ENCODE assay signal across 13 mouse cellular contexts in genomic region chr7:143944421-143944980, GRCm38 (mm10). TPM values are rescaled to one million over a fixed set of nuclear protein-coding genes. Genes with fewer than 3 reads are reported as not detected.
A peak's percentile ranks its signal among the peaks of the same experiment; 100 is the strongest.
DNase-seq lines count a peak whose midpoint lies in the region; ATAC-seq and TF ChIP-seq lines count a peak whose summit lies in the region.
"Had no signal": no experiment of that assay in that cellular context is flagged by ENCODE, and none has a peak within 500 bp of the region (broad histone marks: within the 10 kb centered on the region; RNA-seq: fewer than 3 reads in every experiment).

No protein-coding gene starts in this region.

- no peaks in the 10 kb centered on the region for H3K27me3 ChIP-seq in hindbrain, postnatal 0 days (ENCODE audit: insufficient read depth, low read length)
- H3K27me3 ChIP-seq in hindbrain, embryonic 11.5 days (ENCODE audit: control insufficient read depth, insufficient read depth, low read length): no peaks in the 10 kb centered on the region
- H3K27me3 ChIP-seq: kidney, embryonic 15.5 days had no signal

- peak; percentile 25; the same call in 1 of the 2 replicates for ATAC-seq in hindbrain, postnatal 0 days
- no peak for ATAC-seq in hindbrain, embryonic 11.5 days (ENCODE audit: low FRiP score)

- no peaks in the 10 kb centered on the region for H3K9me3 ChIP-seq in hindbrain, postnatal 0 days (ENCODE audit: low read length)
- no peaks in the 10 kb centered on the region for H3K9me3 ChIP-seq in hindbrain, embryonic 11.5 days (ENCODE audit: control insufficient read depth, low read length)
- H3K9me3 ChIP-seq: kidney, embryonic 15.5 days had no signal

- no peaks in the 10 kb centered on the region for H3K36me3 ChIP-seq in hindbrain, postnatal 0 days (ENCODE audit: insufficient read depth, low read length)
- no peaks in the 10 kb centered on the region for H3K36me3 ChIP-seq in hindbrain, embryonic 11.5 days (ENCODE audit: control insufficient read depth, insufficient read depth, low read length)
- H3K36me3 ChIP-seq: kidney, embryonic 15.5 days had no signal

- WGBS in hindbrain, postnatal 0 days: 22% methylated on average over 6 of the region's 6 CpGs
- 73% methylated on average over 6 of the region's 6 CpGs for WGBS in hindbrain, embryonic 11.5 days

- no peak overlapping the region for H3K4me3 ChIP-seq in hindbrain, postnatal 0 days (ENCODE audit: low read length)
- no peak overlapping the region for H3K4me3 ChIP-seq in hindbrain, embryonic 11.5 days (ENCODE audit: low read depth, low read length)
- H3K4me3 ChIP-seq: kidney, embryonic 15.5 days had no signal

- TF ChIP-seq CTCF in hindbrain, postnatal 0 days (IDR thresholded peaks at IDR 0.05; ENCODE audit: low read depth): no peak

- no peak overlapping the region for H3K27ac ChIP-seq in hindbrain, postnatal 0 days
- no peak overlapping the region for H3K27ac ChIP-seq in hindbrain, embryonic 11.5 days (ENCODE audit: low read depth, low read length)
- H3K27ac ChIP-seq: kidney, embryonic 15.5 days; liver, embryonic 14.5 days had no signal

- no peaks in the 10 kb centered on the region for H3K4me1 ChIP-seq in hindbrain, postnatal 0 days (ENCODE audit: insufficient read depth, low read length)
- no peaks in the 10 kb centered on the region for H3K4me1 ChIP-seq in hindbrain, embryonic 11.5 days (replicated peaks; ENCODE audit: control insufficient read depth, insufficient read depth, low read length)
- H3K4me1 ChIP-seq: kidney, embryonic 15.5 days had no signal

- DNase-seq in adrenal gland, adult 8-10 months: peak; percentile 8
- no peak for DNase-seq in adrenal gland, postnatal 25 days
- peak; percentile 74 for DNase-seq in hindbrain, postnatal 0 days (ENCODE audit: low spot score)
- DNase-seq in hindbrain, embryonic 11.5 days (ENCODE audit: low spot score): no peak
- peak; percentile 28 to 47 for DNase-seq in right cerebral cortex, postnatal 10 days (ENCODE audit: low spot score in 2 of 2)
- DNase-seq in right cerebral cortex, postnatal 14 days: no peak
- DNase-seq in layer of hippocampus, postnatal 36 days: peak; percentile 13 to 25
- no peak for DNase-seq in gastrocnemius, postnatal 10 days
- DNase-seq: heart, postnatal 4 days; lung, postnatal 36 days; thymus, adult 18-20 months had no signal

- H3K4me2 ChIP-seq in hindbrain, postnatal 0 days (ENCODE audit: low read depth, low read length): no peak overlapping the region
- H3K4me2 ChIP-seq in hindbrain, embryonic 11.5 days (replicated peaks; ENCODE audit: low read depth, low read length): no peak overlapping the region
- H3K4me2 ChIP-seq: kidney, embryonic 15.5 days had no signal

- H3K9ac ChIP-seq in hindbrain, postnatal 0 days (replicated peaks; ENCODE audit: low read length): no peak overlapping the region
- no peak overlapping the region for H3K9ac ChIP-seq in hindbrain, embryonic 11.5 days (ENCODE audit: low read depth, low read length)
- H3K9ac ChIP-seq: kidney, embryonic 15.5 days; liver, embryonic 14.5 days had no signal

RNA-seq across cellular contexts. Expression of gene Shank2, which starts 57.2 kb away (rescaled TPM):
- 10 to 100 TPM; 15.1 to 28.5 (median 23.6) TPM for total RNA-seq in adrenal gland, adult 8-10 months (2022)
- 4.9 and 11.8 TPM in 2 replicates for total RNA-seq in adrenal gland, postnatal 25 days (2021)
- 28.0 and 30.0 TPM in 2 replicates for total RNA-seq in hindbrain, postnatal 0 days (2014; rRNA removed)
- 8.4 and 8.5 TPM in 2 replicates for polyA plus RNA-seq in hindbrain, postnatal 0 days (2015; fragmentation: Nextera tagmentation; extraction: Ambion mirVana)
- polyA plus RNA-seq in hindbrain, embryonic 11.5 days (2014; fragmentation: Nextera tagmentation; extraction: Ambion mirVana): 2.2 and 2.7 TPM in 2 replicates
- 100 to 1,000 TPM; 121 to 138 TPM for total RNA-seq in layer of hippocampus, postnatal 36 days (2021)
- total RNA-seq in gastrocnemius, postnatal 10 days (2021): under 1 TPM; 0.52 to 0.68 TPM

Comparison
In these comparisons a context has a peak if more than half of its experiments do, and no peak if none do; other contexts are left out.
1. DNase-seq: peak in adrenal gland, adult 8-10 months (single experiment), hindbrain, postnatal 0 days (single experiment), right cerebral cortex, postnatal 10 days (2 of 2) and layer of hippocampus, postnatal 36 days (2 of 2); none in adrenal gland, postnatal 25 days (single experiment), hindbrain, embryonic 11.5 days (single experiment), right cerebral cortex, postnatal 14 days (single experiment) and gastrocnemius, postnatal 10 days (single experiment).